Mouse (Mus musculus): Measurements from ENCODE around the gene Tmprss2. TPM values are rescaled to one million over a fixed set of nuclear protein-coding genes. Genes with fewer than 3 reads are reported as not detected.

The Tmprss2 gene
- polyA plus RNA-seq (2017; shearing (Covaris generic)): not detected

DNA sequence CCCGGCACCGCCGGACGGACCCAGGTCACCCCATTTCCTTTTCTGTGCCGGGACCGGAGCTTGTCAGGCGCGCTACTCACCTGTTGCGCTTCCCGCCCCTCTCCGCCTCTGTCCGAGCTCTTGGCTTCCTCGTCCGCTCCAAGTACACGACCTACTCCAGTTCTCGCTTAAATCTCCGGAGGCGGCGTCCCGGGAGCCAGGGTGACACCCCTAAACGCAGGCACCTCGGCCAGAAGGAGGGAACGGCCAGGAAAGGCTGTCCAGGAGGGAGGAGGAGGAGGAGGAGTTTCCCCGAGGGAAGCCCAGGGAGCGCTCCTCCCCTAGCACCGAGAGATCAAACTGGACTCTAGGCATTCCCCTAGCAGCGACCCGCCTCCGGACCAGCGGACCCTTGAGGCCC, at the start of gene Tmprss2:
Tmprss2 (minus strand) TSS at position 257 of the 400 bp plus-strand sequence.

Other genes starting within 250 kb of the Tmprss2 start
- gene Mx1, start 148.3 kb downstream of the Tmprss2 start, polyA plus RNA-seq (2017; shearing (Covaris generic)): 4.7 TPM
- gene Fam3b, start 96.4 kb downstream of the Tmprss2 start, polyA plus RNA-seq (2017; shearing (Covaris generic)): 1.9 TPM
- 0.14 TPM for gene Ripk4, start 152.6 kb upstream of the Tmprss2 start, polyA plus RNA-seq (2017; shearing (Covaris generic))
- gene Prdm15, start 240.7 kb upstream of the Tmprss2 start, polyA plus RNA-seq (2017; shearing (Covaris generic)): 19.3 TPM

Measured in effector memory CD4-positive, alpha-beta T cell, adult 5 months (primary cell).